Comparison of ENCODE assay signal across 50 mouse cellular contexts in the genomic region with DNA sequence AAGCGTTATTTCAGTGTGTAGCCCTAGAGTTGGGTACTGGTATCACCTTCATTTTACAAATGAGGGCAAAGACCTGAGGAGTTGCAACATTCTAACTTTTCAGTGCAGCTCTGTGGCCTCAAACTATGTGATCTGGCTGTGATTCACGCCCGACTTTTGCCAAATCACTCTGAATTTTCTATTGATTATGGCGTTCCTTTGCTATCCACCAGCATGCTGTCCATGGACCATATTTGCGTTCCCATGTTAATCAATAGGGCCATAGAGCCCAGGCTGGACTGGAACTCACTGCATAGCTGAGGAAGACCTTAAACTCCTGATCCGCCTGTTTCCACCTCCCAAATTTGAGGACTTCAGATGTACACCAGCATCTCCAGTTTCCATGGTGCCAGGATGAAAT. TPM values are rescaled to one million over a fixed set of nuclear protein-coding genes. Genes with fewer than 3 reads are reported as not detected.
"Had no signal": no experiment of that assay in that cellular context is flagged by ENCODE, and none has a peak within 500 bp of the region (broad histone marks: within the 10 kb centered on the region; RNA-seq: fewer than 3 reads in every experiment).

No protein-coding gene starts in this region.

- H3K4me2 ChIP-seq: heart, embryonic 11.5 days; heart, embryonic 12.5 days; heart, embryonic 13.5 days; heart, embryonic 15.5 days; hindbrain, embryonic 12.5 days; hindbrain, embryonic 13.5 days; hindbrain, embryonic 14.5 days; hindbrain, embryonic 15.5 days; intestine, embryonic 15.5 days; kidney, embryonic 15.5 days had no signal

- H3K4me3 ChIP-seq: heart, adult 2 months; heart, embryonic 10.5 days; heart, embryonic 12.5 days; heart, embryonic 13.5 days; heart, embryonic 15.5 days; hindbrain, embryonic 10.5 days; hindbrain, embryonic 12.5 days; hindbrain, embryonic 13.5 days; hindbrain, embryonic 15.5 days; intestine, embryonic 15.5 days; kidney, embryonic 15.5 days; layer of hippocampus, adult 2 months had no signal

- H3K9ac ChIP-seq: heart, embryonic 12.5 days; heart, embryonic 13.5 days; heart, embryonic 15.5 days; hindbrain, embryonic 12.5 days; hindbrain, embryonic 13.5 days; hindbrain, embryonic 14.5 days; hindbrain, embryonic 15.5 days; intestine, embryonic 15.5 days; kidney, embryonic 15.5 days had no signal

- DNase-seq: heart, adult 2 months; heart, postnatal 10 days; heart, postnatal 14 days; heart, postnatal 36 days; heart, postnatal 4 days; kidney, adult 11 months; kidney, adult 18-20 months; kidney, adult 2 months; kidney, adult 8-10 months; kidney, adult 9 months; kidney, postnatal 10 days; kidney, postnatal 14 days; kidney, postnatal 25 days; kidney, postnatal 36 days; kidney, postnatal 4 days; layer of hippocampus, adult 9-11 months had no signal

- H3K9me3 ChIP-seq: heart, embryonic 10.5 days; heart, embryonic 12.5 days; heart, embryonic 13.5 days; heart, embryonic 15.5 days; hindbrain, embryonic 10.5 days; hindbrain, embryonic 12.5 days; hindbrain, embryonic 13.5 days; hindbrain, embryonic 15.5 days; intestine, embryonic 15.5 days; kidney, embryonic 15.5 days had no signal

- H3K27ac ChIP-seq: heart, adult 2 months; heart, embryonic 10.5 days; heart, embryonic 13.5 days; heart, embryonic 15.5 days; hindbrain, embryonic 10.5 days; hindbrain, embryonic 12.5 days; hindbrain, embryonic 13.5 days; hindbrain, embryonic 14.5 days; hindbrain, embryonic 15.5 days; hindbrain, postnatal 0 days; intestine, embryonic 15.5 days; kidney, embryonic 15.5 days; kidney, postnatal 0 days; layer of hippocampus, adult 2 months had no signal

- H3K4me1 ChIP-seq: heart, embryonic 10.5 days; heart, embryonic 13.5 days; heart, embryonic 15.5 days; hindbrain, embryonic 12.5 days; hindbrain, embryonic 13.5 days; hindbrain, embryonic 15.5 days; intestine, embryonic 15.5 days; kidney, embryonic 15.5 days had no signal

- H3K36me3 ChIP-seq: heart, embryonic 10.5 days; heart, embryonic 12.5 days; heart, embryonic 13.5 days; heart, embryonic 15.5 days; hindbrain, embryonic 10.5 days; hindbrain, embryonic 12.5 days; hindbrain, embryonic 13.5 days; hindbrain, embryonic 15.5 days; intestine, embryonic 15.5 days; kidney, embryonic 15.5 days had no signal

- H3K27me3 ChIP-seq: heart, embryonic 12.5 days; heart, embryonic 13.5 days; heart, embryonic 15.5 days; hindbrain, embryonic 12.5 days; hindbrain, embryonic 15.5 days; intestine, embryonic 15.5 days; kidney, embryonic 15.5 days had no signal

- ATAC-seq: hindbrain, embryonic 16.5 days; hindbrain, postnatal 0 days; inflammation-experienced regulatory T-cells, adult 6 months; intestine, embryonic 15.5 days; intestine, embryonic 16.5 days; intestine, postnatal 0 days had no signal

RNA-seq across cellular contexts. Expression of a gene that starts 9.3 kb away (rescaled TPM):
- total RNA-seq: heart, adult 2 months; heart, adult 8-10 months; heart, postnatal 10 days; heart, postnatal 14 days; heart, postnatal 25 days; heart, postnatal 36 days; heart, postnatal 4 days; hematopoietic stem cell, adult 5-6 weeks; layer of hippocampus, adult 18-20 months; layer of hippocampus, adult 2 months; layer of hippocampus, adult 8-10 months; layer of hippocampus, postnatal 10 days; layer of hippocampus, postnatal 14 days; layer of hippocampus, postnatal 25 days had no signal
- polyA plus RNA-seq: heart, adult 2 months; heart, embryonic 11.5 days; heart, embryonic 12.5 days; heart, embryonic 13.5 days; heart, embryonic 14.5 days; heart, embryonic 15.5 days; heart, embryonic 16.5 days; heart, postnatal 0 days; hindbrain, embryonic 11.5 days; hindbrain, embryonic 13.5 days; hindbrain, embryonic 14.5 days; hindbrain, embryonic 15.5 days; hindbrain, embryonic 16.5 days; hindbrain, postnatal 0 days; inflammation-experienced regulatory T-cells, adult 6 months; intestine, embryonic 14.5 days; kidney, adult 2 months; kidney, embryonic 14.5 days; kidney, embryonic 15.5 days; kidney, embryonic 16.5 days had no signal

RNA-seq across cellular contexts. Expression of a gene that starts 18.6 kb away (rescaled TPM):
- total RNA-seq: heart, adult 2 months; heart, adult 8-10 months; heart, postnatal 10 days; heart, postnatal 25 days; heart, postnatal 36 days; heart, postnatal 4 days; hematopoietic stem cell, adult 5-6 weeks; hindbrain, postnatal 0 days; layer of hippocampus, adult 18-20 months; layer of hippocampus, adult 2 months; layer of hippocampus, adult 8-10 months; layer of hippocampus, postnatal 10 days; layer of hippocampus, postnatal 14 days; layer of hippocampus, postnatal 25 days had no signal
- polyA plus RNA-seq: heart, embryonic 11.5 days; heart, embryonic 13.5 days; heart, embryonic 14.5 days; heart, postnatal 0 days; hindbrain, embryonic 10.5 days; hindbrain, embryonic 11.5 days; hindbrain, embryonic 12.5 days; hindbrain, embryonic 13.5 days; hindbrain, embryonic 14.5 days; hindbrain, embryonic 15.5 days; hindbrain, embryonic 16.5 days; hindbrain, postnatal 0 days; inflammation-experienced regulatory T-cells, adult 6 months; kidney, embryonic 14.5 days; kidney, embryonic 15.5 days had no signal

RNA-seq across cellular contexts. Expression of a gene that starts 23.7 kb away (rescaled TPM):
- total RNA-seq: heart, adult 2 months; heart, adult 8-10 months; heart, postnatal 10 days; heart, postnatal 14 days; heart, postnatal 25 days; heart, postnatal 36 days; heart, postnatal 4 days; hematopoietic stem cell, adult 5-6 weeks; hindbrain, postnatal 0 days; layer of hippocampus, postnatal 10 days; layer of hippocampus, postnatal 14 days had no signal
- polyA plus RNA-seq: heart, embryonic 10.5 days; heart, embryonic 11.5 days; heart, embryonic 12.5 days; heart, embryonic 13.5 days; heart, embryonic 14.5 days; heart, embryonic 15.5 days; heart, postnatal 0 days; hindbrain, embryonic 10.5 days; hindbrain, embryonic 11.5 days; hindbrain, embryonic 12.5 days; hindbrain, embryonic 13.5 days; hindbrain, embryonic 14.5 days; hindbrain, embryonic 15.5 days; hindbrain, embryonic 16.5 days; hindbrain, postnatal 0 days; inflammation-experienced regulatory T-cells, adult 6 months; kidney, embryonic 14.5 days had no signal
